In genomic region chr1:156108400-156108799, GRCm38 (mm10) we compare ENCODE assay signal across 12 mouse cellular contexts.
DNase-seq lines count a peak whose midpoint lies in the region; ATAC-seq and TF ChIP-seq lines count a peak whose summit lies in the region.
"Had no signal": no experiment of that assay in that cellular context is flagged by ENCODE, and none has a peak within 500 bp of the region (broad histone marks: within the 10 kb centered on the region; RNA-seq: fewer than 3 reads in every experiment).

No protein-coding gene starts in this region.

- WGBS in intestine, embryonic 14.5 days: 28% methylated on average over 10 of the region's 10 CpGs
- 47% methylated on average over 10 of the region's 10 CpGs for WGBS in intestine, postnatal 0 days

- no peaks in the 10 kb centered on the region for H3K36me3 ChIP-seq in intestine, embryonic 14.5 days (ENCODE audit: control insufficient read depth, insufficient read depth, low read length)
- no peaks in the 10 kb centered on the region for H3K36me3 ChIP-seq in intestine, postnatal 0 days (ENCODE audit: control insufficient read depth, insufficient read depth)
- H3K36me3 ChIP-seq in testis, adult 2 months (ENCODE audit: control insufficient read depth, insufficient read depth, low read length): no peaks in the 10 kb centered on the region
- H3K36me3 ChIP-seq: G1E had no signal

- no peak overlapping the region for H3K9ac ChIP-seq in intestine, embryonic 14.5 days (ENCODE audit: low read length)
- H3K9ac ChIP-seq in intestine, postnatal 0 days (ENCODE audit: low read depth, low read length): no peak overlapping the region

- TF ChIP-seq CTCF in intestine, postnatal 0 days (IDR thresholded peaks at IDR 0.05; ENCODE audit: low read depth): no peak
- no peak for TF ChIP-seq CTCF in testis, adult 2 months (IDR thresholded peaks at IDR 0.05; ENCODE audit: control insufficient read depth, insufficient read depth, insufficient replicate concordance, low read depth, low read length)

- H3K4me2 ChIP-seq in intestine, embryonic 14.5 days (ENCODE audit: low read length): 0 out of 2 replicates have a peak overlapping the region, but pooled peaks have one; percentile 1
- H3K4me2 ChIP-seq in intestine, postnatal 0 days (replicated peaks; ENCODE audit: low read depth): no peak overlapping the region

- peaks cover 5% of the 10 kb centered on the region for H3K4me1 ChIP-seq in intestine, embryonic 14.5 days (replicated peaks; ENCODE audit: control insufficient read depth, insufficient read depth, low read length)
- H3K4me1 ChIP-seq in intestine, postnatal 0 days (replicated peaks; ENCODE audit: control insufficient read depth, insufficient read depth, low read length): no peaks in the 10 kb centered on the region
- H3K4me1 ChIP-seq in testis, adult 2 months (ENCODE audit: control insufficient read depth, insufficient read depth, low read length): no peaks in the 10 kb centered on the region; the same call in 1 of the 2 replicates

- no peak for ATAC-seq in intestine, embryonic 14.5 days (replicated peaks; ENCODE audit: low FRiP score, low TSS enrichment, low read depth)
- ATAC-seq in intestine, postnatal 0 days: no peak
- peak; percentile 47; the same call in 1 of the 2 replicates for ATAC-seq in megakaryocyte progenitor cell, adult 5-6 weeks (replicated peaks; ENCODE audit: poor library complexity)

- H3K9me3 ChIP-seq in intestine, embryonic 14.5 days (ENCODE audit: control insufficient read depth, low read length): no peaks in the 10 kb centered on the region
- no peaks in the 10 kb centered on the region for H3K9me3 ChIP-seq in intestine, postnatal 0 days (ENCODE audit: control insufficient read depth)
- H3K9me3 ChIP-seq: G1E had no signal

- no peaks in the 10 kb centered on the region for H3K27me3 ChIP-seq in intestine, embryonic 14.5 days (replicated peaks; ENCODE audit: control insufficient read depth, insufficient read depth, low read length)
- no peaks in the 10 kb centered on the region for H3K27me3 ChIP-seq in intestine, postnatal 0 days (replicated peaks; ENCODE audit: control insufficient read depth, insufficient read depth, low read length)
- H3K27me3 ChIP-seq in testis, adult 2 months (ENCODE audit: control insufficient read depth, insufficient read depth, low read length): no peaks in the 10 kb centered on the region

- TF ChIP-seq POLR2A in testis, adult 2 months (IDR thresholded peaks at IDR 0.05; ENCODE audit: control insufficient read depth, low read depth, low read length): no peak

- H3K27ac ChIP-seq in intestine, embryonic 14.5 days (ENCODE audit: low read depth): no peak overlapping the region
- H3K27ac ChIP-seq in intestine, postnatal 0 days (ENCODE audit: low read depth, low read length): no peak overlapping the region
- H3K27ac ChIP-seq in testis, adult 2 months (ENCODE audit: control insufficient read depth, insufficient read depth, low read depth, low read length): peak overlapping the region; percentile 3; the same call in 1 of the 2 replicates

- DNase-seq in intestine, embryonic 14.5 days (ENCODE audit: low spot score): no peak
- DNase-seq in testis, postnatal 14 days (ENCODE audit: low spot score): no peak
- peak; percentile 38 for DNase-seq in retina, postnatal 1 day
- no peak for DNase-seq in ovary, adult 18-20 months (ENCODE audit: low spot score)
- DNase-seq in cerebellum, adult 9-10 months: no peak
- DNase-seq: cerebellum, postnatal 36 days; lung, adult 18-20 months; spleen, adult 18-20 months had no signal

- no peak overlapping the region for H3K4me3 ChIP-seq in intestine, embryonic 14.5 days (ENCODE audit: low read depth, low read length)
- H3K4me3 ChIP-seq in intestine, postnatal 0 days (ENCODE audit: low read depth, low read length): no peak overlapping the region
- H3K4me3 ChIP-seq in testis, adult 2 months (ENCODE audit: control insufficient read depth, low read depth, low read length): no peak overlapping the region
